Mouse (Mus musculus) stomach, embryonic 16.5 days (tissue): ENCODE results near the gene Fndc11. TPM values are rescaled to one million over a fixed set of nuclear protein-coding genes. Genes with fewer than 3 reads are reported as not detected.

Experiments used
- ATAC-seq: fragments of 200-750 bp; cut with Nextera tagmentation; 2 replicates; pipeline ENCODE4 v1.8.0; 2017; ENCODE audit warnings: moderate number of reproducible peaks, moderate TSS enrichment; ENCODE audit not compliant: insufficient read depth, low FRiP score
- H3K27ac ChIP-seq: fragments of 300-500 bp; sonication (generic); 2 replicates; pipeline ENCODE4 v1.5.1; 2014; ENCODE audit warnings: low read length
- H3K27me3 ChIP-seq: fragments of 300-500 bp; sonication (generic); 2 replicates; pipeline ENCODE4 v1.6.1; 2014; ENCODE audit warnings: low read length, control low read depth, mixed read lengths; ENCODE audit not compliant: control insufficient read depth, insufficient read depth
- H3K36me3 ChIP-seq: fragments of 300-500 bp; sonication (generic); 2 replicates; pipeline ENCODE4 v1.6.1; 2014; ENCODE audit warnings: low read length; ENCODE audit not compliant: control insufficient read depth, insufficient read depth
- H3K4me1 ChIP-seq: fragments of 300-500 bp; sonication (generic); 2 replicates; pipeline ENCODE4 v1.6.1; 2014; ENCODE audit warnings: low read length, control low read depth, mixed read lengths; ENCODE audit not compliant: control insufficient read depth, insufficient read depth
- H3K4me2 ChIP-seq: fragments of 300-500 bp; sonication (generic); 2 replicates; pipeline ENCODE4 v1.6.1; 2014; ENCODE audit warnings: low read depth, low read length, mixed read lengths
- H3K4me3 ChIP-seq: fragments of 300-500 bp; sonication (generic); replicated peaks from 2 replicates; pipeline ENCODE4 v1.5.1; 2014; ENCODE audit warnings: mild to moderate bottlenecking, low read length
- H3K9ac ChIP-seq: fragments of 300-500 bp; sonication (generic); 2 replicates; pipeline ENCODE4 v1.6.1; 2014; ENCODE audit warnings: low read length
- H3K9me3 ChIP-seq: fragments of 300-500 bp; sonication (generic); replicated peaks from 2 replicates; pipeline ENCODE4 v1.6.1; 2016; ENCODE audit warnings: low read length, control low read depth; ENCODE audit not compliant: control insufficient read depth
- WGBS: fragments of 180-500 bp; shearing (Covaris S2); extraction: QIAGEN DNeasy Blood & Tissue Kit; methylation state at CpG from one replicate; pipeline ENCODE4 v1.1.7; 2014; 5-methylcytosine and 5-hydroxymethylcytosine counted together
- polyA plus RNA-seq: library from polyadenylated mRNA; unstranded; fragments of >200 nt; fragmentation: Nextera tagmentation; extraction: Ambion mirVana; gene quantifications from 2 replicates; pipeline ENCODE4 v1.2.1, GENCODE M21; 2015

Gene Fndc11
- polyA plus RNA-seq, 1 experiment from 2014 or later: 0.23 TPM

DNA sequence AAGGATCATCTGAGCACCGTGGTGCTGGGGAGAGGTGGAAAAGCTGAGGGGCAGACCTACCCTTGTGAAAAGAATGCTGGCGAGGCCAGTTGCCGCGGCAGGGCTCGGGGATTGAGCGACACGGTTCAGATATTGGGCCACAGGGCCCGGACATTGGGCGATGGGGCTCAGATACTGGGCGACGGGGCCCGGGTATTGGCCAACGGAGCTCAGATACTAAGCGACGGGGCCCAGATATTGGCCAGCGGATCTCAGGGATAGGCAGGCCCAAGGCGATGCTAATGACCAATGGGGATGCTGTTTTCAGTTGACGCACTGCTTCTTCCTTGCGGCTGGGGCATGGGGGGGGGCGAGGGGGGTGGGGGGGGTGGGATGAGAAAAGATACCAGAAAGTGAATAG, 11.4 kb downstream of the Fndc11 start:
- Histone ChIP-seq H3K36me3 (no peaks in the 10 kb centered on the region), H3K9me3 (no peaks in the 10 kb centered on the region), H3K9ac (no peak overlapping the region), H3K27ac (no peak overlapping the region), H3K4me1 (no peaks in the 10 kb centered on the region), H3K27me3 (no peaks in the 10 kb centered on the region), H3K4me3 (no peak overlapping the region), H3K4me2 (no peak overlapping the region)
- ATAC-seq: no peak
- 77% methylated on average over 20 of the region's 20 CpGs for WGBS

- Histone ChIP-seq H3K9me3 (no peaks in the 10 kb centered on the region), H3K9ac (no peak overlapping the region), H3K4me3 (no peak overlapping the region), H3K4me2 (no peak overlapping the region), H3K27ac (no peak overlapping the region), H3K4me1 (no peaks in the 10 kb centered on the region), H3K27me3 (no peaks in the 10 kb centered on the region), H3K36me3 (no peaks in the 10 kb centered on the region)
- ATAC-seq: no peak
- 90% methylated on average over 15 of the region's 15 CpGs for WGBS
These were observed 13.6 kb downstream of the Fndc11 start for GRCm38 (mm10) chr2:181233443-181233842.

DNA sequence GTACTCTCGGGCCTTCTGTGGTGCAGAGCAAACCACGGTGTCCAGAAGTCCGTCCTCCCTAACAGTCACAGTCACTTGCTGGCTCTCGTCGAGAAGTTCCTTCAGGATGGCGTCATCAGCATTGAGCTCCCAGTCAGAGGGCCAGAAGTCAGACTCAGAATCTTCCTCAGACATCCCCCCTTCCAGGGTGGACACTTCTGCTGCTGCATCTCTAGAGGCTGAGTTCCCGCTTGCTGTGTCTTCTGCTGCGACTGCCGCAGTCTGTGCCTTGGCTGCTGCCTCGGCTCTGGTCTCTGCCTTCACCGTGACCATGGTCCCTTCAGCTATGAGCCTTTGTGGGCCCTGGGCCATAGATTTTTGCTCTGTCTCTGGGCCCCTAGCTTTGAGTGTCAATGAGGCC, 14.9 kb downstream of the Fndc11 start:
- no peak overlapping the region for H3K27ac ChIP-seq
- no peaks in the 10 kb centered on the region for H3K36me3 ChIP-seq
- H3K9ac ChIP-seq: no peak overlapping the region
- WGBS: 89% methylated on average over 11 of the region's 11 CpGs
- H3K4me2 ChIP-seq: no peak overlapping the region
- H3K4me1 ChIP-seq: no peaks in the 10 kb centered on the region
- no peaks in the 10 kb centered on the region for H3K9me3 ChIP-seq
- no peak overlapping the region for H3K4me3 ChIP-seq
- ATAC-seq: no peak
- H3K27me3 ChIP-seq: no peaks in the 10 kb centered on the region

GRCm38 (mm10) chr2:181235681-181236566, 16.1 kb downstream of the Fndc11 start:
- 83% methylated on average over 23 of the region's 23 CpGs for WGBS
- H3K4me1 ChIP-seq: no peaks in the 10 kb centered on the region

DNA sequence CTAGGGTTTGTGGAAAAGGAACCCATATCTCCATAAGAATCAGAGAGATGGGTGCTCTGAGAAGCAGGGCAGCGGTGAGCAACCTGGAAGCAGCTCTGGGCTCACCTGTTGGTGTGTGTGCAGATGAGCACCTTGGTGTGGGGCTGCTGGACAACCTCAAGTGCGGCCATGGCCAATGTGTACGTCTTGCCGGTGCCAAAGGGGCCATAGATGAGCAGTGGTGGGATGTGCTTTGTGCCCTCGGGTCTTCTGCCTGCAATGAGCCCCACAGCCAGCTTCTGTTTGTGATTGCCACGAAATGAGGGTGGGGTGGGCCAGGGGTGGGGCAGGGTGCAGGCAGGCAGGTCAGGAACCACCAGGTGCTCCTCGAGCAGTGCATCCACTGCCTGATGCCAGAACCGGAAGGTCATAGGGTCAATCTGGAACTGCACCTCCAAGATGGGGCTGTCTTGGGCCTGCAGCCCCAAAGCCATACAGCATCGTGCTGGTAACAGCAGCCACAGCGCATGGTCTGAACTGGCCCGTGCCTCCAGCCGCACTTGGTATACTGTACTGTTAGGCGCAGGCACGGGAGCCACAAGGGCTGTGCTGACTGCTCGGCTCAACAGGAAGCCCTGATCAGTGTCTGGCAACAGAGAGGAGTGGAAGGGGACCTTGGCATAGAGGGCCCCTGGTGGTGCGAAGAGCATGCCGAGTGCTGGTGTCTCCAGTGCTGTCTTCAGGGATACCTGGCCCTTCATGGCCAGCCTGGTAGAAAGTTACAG, 17.6 kb downstream of the Fndc11 start:
- no peaks in the 10 kb centered on the region for H3K27me3 ChIP-seq
- no peak for ATAC-seq
- whole genome bisulfite sequencing: 86% methylated on average over 17 of the region's 17 CpGs
- no peaks in the 10 kb centered on the region for H3K36me3 ChIP-seq
- H3K4me1 ChIP-seq: peaks cover 4% of the 10 kb centered on the region
- H3K9me3 ChIP-seq: no peaks in the 10 kb centered on the region
- H3K4me3 ChIP-seq: no peak overlapping the region
- no peak overlapping the region for H3K4me2 ChIP-seq
- no peak overlapping the region for H3K27ac ChIP-seq
- no peak overlapping the region for H3K9ac ChIP-seq

More at GRCm38 (mm10) chr2:181235681-181236566, 16.1 kb downstream of the Fndc11 start:
- H3K27me3 ChIP-seq: no peaks in the 10 kb centered on the region
- no peak overlapping the region for H3K4me3 ChIP-seq
- no peak overlapping the region for H3K9ac ChIP-seq
- no peaks in the 10 kb centered on the region for H3K9me3 ChIP-seq
- no peaks in the 10 kb centered on the region for H3K36me3 ChIP-seq
- H3K4me2 ChIP-seq: no peak overlapping the region
- ATAC-seq: no peak
- no peak overlapping the region for H3K27ac ChIP-seq

GRCm38 (mm10) chr2:181238091-181238610, 18.3 kb downstream of the Fndc11 start:
- H3K27ac ChIP-seq: no peak overlapping the region
- H3K4me2 ChIP-seq: no peak overlapping the region
- WGBS: 80% methylated on average over 10 of the region's 10 CpGs
- no peaks in the 10 kb centered on the region for H3K36me3 ChIP-seq
- no peak overlapping the region for H3K4me3 ChIP-seq
- no peaks in the 10 kb centered on the region for H3K9me3 ChIP-seq
- no peaks in the 10 kb centered on the region for H3K27me3 ChIP-seq
- peaks cover 4% of the 10 kb centered on the region for H3K4me1 ChIP-seq
- no peak for ATAC-seq
- no peak overlapping the region for H3K9ac ChIP-seq

DNA sequence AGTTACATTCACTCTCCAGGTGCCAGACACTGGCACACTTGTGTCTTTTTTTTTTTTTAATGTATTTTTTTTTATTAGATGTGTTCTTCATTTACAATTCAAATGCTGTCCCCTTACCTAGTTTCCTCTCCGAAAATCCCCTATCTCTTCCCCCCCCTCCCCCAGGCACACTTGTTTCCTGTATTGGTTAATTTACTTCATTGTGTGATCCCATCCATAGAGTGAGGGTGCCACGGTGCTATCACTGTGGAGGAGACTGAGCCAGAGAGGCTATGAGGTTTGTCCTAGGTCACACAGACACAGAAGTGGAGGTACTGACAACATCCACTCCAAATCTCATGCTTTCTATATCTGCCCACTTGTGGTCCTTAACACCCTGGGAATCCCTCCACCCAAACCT, 19.0 kb downstream of the Fndc11 start:
- no peak overlapping the region for H3K4me3 ChIP-seq
- ATAC-seq: no peak
- H3K4me1 ChIP-seq: peaks cover 4% of the 10 kb centered on the region
- 65% methylated on average over 2 of the region's 2 CpGs for WGBS
- H3K4me2 ChIP-seq: no peak overlapping the region
- no peak overlapping the region for H3K27ac ChIP-seq
- H3K27me3 ChIP-seq: no peaks in the 10 kb centered on the region
- H3K9me3 ChIP-seq: no peaks in the 10 kb centered on the region
- H3K36me3 ChIP-seq: no peaks in the 10 kb centered on the region
- H3K9ac ChIP-seq: no peak overlapping the region

GRCm38 (mm10) chr2:181239261-181239660, 19.4 kb downstream of the Fndc11 start:
- no peaks in the 10 kb centered on the region for H3K9me3 ChIP-seq
- no peak overlapping the region for H3K4me2 ChIP-seq
- no peaks in the 10 kb centered on the region for H3K27me3 ChIP-seq
- H3K27ac ChIP-seq: no peak overlapping the region
- no peak overlapping the region for H3K9ac ChIP-seq
- peaks cover 4% of the 10 kb centered on the region for H3K4me1 ChIP-seq
- H3K4me3 ChIP-seq: no peak overlapping the region
- H3K36me3 ChIP-seq: no peaks in the 10 kb centered on the region
- ATAC-seq: no peak
- 93% methylated on average over 9 of the region's 9 CpGs for WGBS
